Mouse (Mus musculus): Measurements from ENCODE around the gene Gpd1.
"Not testable (repeated sequence)": the region's sequence is repeated elsewhere in the genome, so short reads cannot be mapped to it uniquely, and the experiment has no call there.

Gpd1 gene

GRCm38 (mm10) chr15:99701640-99701998, 15.7 kb upstream of the Gpd1 start:
- DNase-seq (ENCODE audit: low read depth, low spot score): not testable (repeated sequence)

GRCm38 (mm10) chr15:99701999-99702900, 15.1 kb upstream of the Gpd1 start, which contains the start of gene Smarcd1:
Smarcd1 (plus strand) TSS chr15:99702129.
- peak; percentile 97 for DNase-seq (ENCODE audit: low read depth, low spot score)

- no peak for DNase-seq (ENCODE audit: low read depth, low spot score)
Measured at GRCm38 (mm10) chr15:99703104-99703503, 14.2 kb upstream of the Gpd1 start.

GRCm38 (mm10) chr15:99703676-99704040, 13.7 kb upstream of the Gpd1 start:
- no peak for DNase-seq (ENCODE audit: low read depth, low spot score)

- DNase-seq (ENCODE audit: low read depth, low spot score): no peak
Measured at GRCm38 (mm10) chr15:99704041-99704681, 13.2 kb upstream of the Gpd1 start.

- no peak for DNase-seq (ENCODE audit: low read depth, low spot score)
Measured at GRCm38 (mm10) chr15:99704881-99705280, 12.4 kb upstream of the Gpd1 start.

- peak; percentile 67 for DNase-seq (ENCODE audit: low read depth, low spot score)
Measured at GRCm38 (mm10) chr15:99705440-99706048, 11.8 kb upstream of the Gpd1 start, which contains the start of gene Gm17349. Gm17349 (minus strand) TSS chr15:99705490.

- DNase-seq (ENCODE audit: low read depth, low spot score): no peak
Measured at GRCm38 (mm10) chr15:99708176-99708575, 9.1 kb upstream of the Gpd1 start.

- no peak for DNase-seq (ENCODE audit: low read depth, low spot score)
Measured at GRCm38 (mm10) chr15:99710221-99711190, 6.8 kb upstream of the Gpd1 start.

GRCm38 (mm10) chr15:99711491-99711890, 5.8 kb upstream of the Gpd1 start:
- DNase-seq (ENCODE audit: low read depth, low spot score): no peak

- no peak for DNase-seq (ENCODE audit: low read depth, low spot score)
Measured at GRCm38 (mm10) chr15:99712666-99713559, 4.4 kb upstream of the Gpd1 start.

GRCm38 (mm10) chr15:99713569-99713968, 3.7 kb upstream of the Gpd1 start:
- DNase-seq (ENCODE audit: low read depth, low spot score): no peak

GRCm38 (mm10) chr15:99714206-99714605, 3.1 kb upstream of the Gpd1 start:
- DNase-seq (ENCODE audit: low read depth, low spot score): no peak

- DNase-seq (ENCODE audit: low read depth, low spot score): peak; percentile 85
Measured at GRCm38 (mm10) chr15:99714858-99715257, 2.5 kb upstream of the Gpd1 start.

- DNase-seq (ENCODE audit: low read depth, low spot score): no peak
Measured at GRCm38 (mm10) chr15:99715361-99715865, 1.9 kb upstream of the Gpd1 start.

- DNase-seq (ENCODE audit: low read depth, low spot score): no peak
Measured at GRCm38 (mm10) chr15:99715982-99716746, 1.2 kb upstream of the Gpd1 start.

- no peak for DNase-seq (ENCODE audit: low read depth, low spot score)
Measured at GRCm38 (mm10) chr15:99716814-99717213, 501 bp upstream of the Gpd1 start.

- DNase-seq (ENCODE audit: low read depth, low spot score): no peak
Measured at GRCm38 (mm10) chr15:99718461-99719021, 1.2 kb downstream of the Gpd1 start.

- DNase-seq (ENCODE audit: low read depth, low spot score): no peak
Measured at GRCm38 (mm10) chr15:99719865-99720264, 2.5 kb downstream of the Gpd1 start.
